Mouse (Mus musculus): ENCODE measurements around the gene Srbd1. TPM values are rescaled to one million over a fixed set of nuclear protein-coding genes. Genes with fewer than 3 reads are reported as not detected.
A peak's percentile ranks its signal among the peaks of the same experiment; 100 is the strongest.

The Srbd1 gene
- polyA plus RNA-seq (2012; rRNA removed), result 5.9 and 7.7 TPM in 2 replicates

DNA sequence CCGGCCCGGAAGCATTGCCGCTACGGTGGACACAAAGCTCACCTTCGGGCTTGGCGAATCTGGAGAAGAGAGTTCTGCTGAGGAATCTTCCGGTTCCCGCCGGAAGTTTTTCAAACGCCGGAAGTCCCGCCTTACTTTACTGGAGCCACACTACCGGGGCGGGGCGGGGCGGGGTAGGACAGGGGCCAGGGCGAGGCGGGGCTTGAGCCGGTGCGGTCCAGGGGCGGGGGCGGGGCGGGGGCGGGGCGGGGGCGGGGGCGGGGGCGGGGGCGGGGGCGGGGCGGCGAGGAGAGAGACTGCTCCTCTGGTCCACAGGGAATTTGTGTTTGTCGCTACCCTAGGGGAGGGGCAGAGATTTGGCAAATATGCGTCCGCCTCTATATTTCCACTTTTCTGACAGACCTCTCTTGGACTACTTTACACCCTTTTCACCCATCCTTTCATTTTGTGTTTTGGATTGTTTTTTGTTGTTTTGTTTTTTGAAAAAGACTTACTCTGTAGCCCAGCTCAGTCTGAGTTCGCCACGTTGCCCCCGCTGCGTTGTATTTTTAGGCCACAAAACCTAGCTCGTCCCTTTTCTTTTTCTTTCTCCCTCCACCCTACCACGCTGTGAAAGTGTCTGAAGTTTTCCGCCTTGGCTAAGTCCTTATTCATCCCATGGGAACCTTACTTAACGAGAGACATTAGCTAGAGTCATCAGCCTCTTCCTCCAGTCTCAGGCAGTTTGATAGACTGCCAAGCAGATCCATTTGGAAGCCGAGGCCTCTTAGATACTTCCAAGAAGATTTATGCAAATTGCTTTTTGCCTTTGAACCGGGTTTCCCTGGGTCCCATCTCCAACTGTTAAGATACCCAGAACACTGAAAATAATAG, at the start of gene Srbd1:
Gene Srbd1, minus strand, starts transcription at position 97 of the 873 bp plus-strand sequence.
- DNase-seq (ENCODE audit: low spot score), result peak; percentile 72

- no peak for DNase-seq (ENCODE audit: low spot score)
These were observed 49.0 kb upstream of the Srbd1 start for GRCm38 (mm10) chr17:86193979-86194378.

DNA sequence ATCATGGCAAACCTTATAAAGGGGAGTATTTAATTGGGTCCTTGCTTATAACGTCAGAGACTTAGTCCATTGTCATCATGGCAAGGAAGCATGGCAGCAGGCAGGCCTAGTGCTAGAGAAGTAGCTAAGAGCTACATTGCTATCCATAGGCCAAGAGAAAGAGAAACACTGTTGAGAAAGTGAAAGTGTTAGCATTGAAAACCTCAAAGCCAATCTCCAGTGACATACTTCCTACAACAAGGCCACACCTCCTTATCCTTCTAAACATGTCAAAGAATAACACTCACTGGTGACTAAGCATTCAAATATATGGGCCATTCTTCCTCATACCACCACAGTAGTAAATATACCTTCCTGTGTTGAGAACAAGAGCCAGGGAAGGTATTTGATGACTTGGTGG, 42.8 kb upstream of the Srbd1 start:
- DNase-seq (ENCODE audit: low spot score), result no peak

DNA sequence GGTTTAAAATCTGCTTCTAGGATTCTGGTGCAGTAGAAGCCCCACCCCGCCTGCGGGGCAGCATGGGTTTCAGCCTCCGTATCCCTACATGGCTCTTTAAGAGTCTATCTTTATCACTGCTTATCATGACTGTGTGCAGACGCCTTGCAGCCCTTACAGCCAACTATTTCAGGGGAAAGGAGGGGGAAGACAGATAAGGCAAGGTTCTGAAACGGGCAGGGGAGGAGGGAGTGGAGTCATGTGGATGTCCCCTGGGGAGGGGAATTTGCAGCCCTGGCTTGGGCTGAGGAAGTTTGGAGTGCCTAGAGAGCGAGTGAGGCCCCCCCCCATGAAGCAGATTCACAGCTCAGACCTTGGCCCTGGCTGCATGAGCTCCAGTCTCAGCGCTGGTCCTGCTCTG, 40.6 kb upstream of the Srbd1 start:
- no peak for DNase-seq (ENCODE audit: low spot score)

GRCm38 (mm10) chr17:86184552-86185209, 39.7 kb upstream of the Srbd1 start:
- DNase-seq (ENCODE audit: low spot score), result no peak

- DNase-seq (ENCODE audit: low spot score), result no peak
These were observed 38.8 kb upstream of the Srbd1 start for GRCm38 (mm10) chr17:86183788-86184187.

- DNase-seq (ENCODE audit: low spot score), result no peak
These were observed 31.7 kb upstream of the Srbd1 start for GRCm38 (mm10) chr17:86176722-86177121.

DNA sequence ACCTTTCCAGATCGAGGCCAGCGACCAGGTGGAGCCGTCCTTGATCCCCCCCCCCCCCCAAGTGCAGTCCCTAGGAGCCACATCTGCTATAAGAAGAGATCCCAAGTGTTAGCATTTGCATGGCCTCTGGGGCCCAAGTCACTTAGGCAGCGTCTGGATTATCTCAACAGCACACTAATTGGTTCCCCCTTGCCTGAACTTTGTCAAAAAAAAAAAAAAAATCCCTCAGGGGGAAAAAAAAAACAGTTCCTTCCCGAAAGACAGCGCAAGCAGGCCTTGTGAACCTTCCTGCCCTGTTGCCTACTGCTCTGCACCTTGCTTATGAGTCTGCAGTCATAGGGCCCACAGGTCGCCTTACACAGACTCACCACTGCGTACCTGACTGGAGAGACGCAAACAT, 30.5 kb upstream of the Srbd1 start:
- DNase-seq (ENCODE audit: low spot score), result no peak

GRCm38 (mm10) chr17:86170164-86170958, 25.4 kb upstream of the Srbd1 start:
- DNase-seq (ENCODE audit: low spot score), result no peak

- no peak for DNase-seq (ENCODE audit: low spot score)
These were observed 24.1 kb upstream of the Srbd1 start for GRCm38 (mm10) chr17:86169092-86169491.

- DNase-seq (ENCODE audit: low spot score), result peak; percentile 43
These were observed 23.4 kb upstream of the Srbd1 start for GRCm38 (mm10) chr17:86168231-86168981.

- DNase-seq (ENCODE audit: low spot score), result peak; percentile 75
These were observed 22.6 kb upstream of the Srbd1 start, which contains the start of gene Prkce for GRCm38 (mm10) chr17:86167320-86168230. TSS of gene Prkce (plus strand) at chr17:86167785.

DNA sequence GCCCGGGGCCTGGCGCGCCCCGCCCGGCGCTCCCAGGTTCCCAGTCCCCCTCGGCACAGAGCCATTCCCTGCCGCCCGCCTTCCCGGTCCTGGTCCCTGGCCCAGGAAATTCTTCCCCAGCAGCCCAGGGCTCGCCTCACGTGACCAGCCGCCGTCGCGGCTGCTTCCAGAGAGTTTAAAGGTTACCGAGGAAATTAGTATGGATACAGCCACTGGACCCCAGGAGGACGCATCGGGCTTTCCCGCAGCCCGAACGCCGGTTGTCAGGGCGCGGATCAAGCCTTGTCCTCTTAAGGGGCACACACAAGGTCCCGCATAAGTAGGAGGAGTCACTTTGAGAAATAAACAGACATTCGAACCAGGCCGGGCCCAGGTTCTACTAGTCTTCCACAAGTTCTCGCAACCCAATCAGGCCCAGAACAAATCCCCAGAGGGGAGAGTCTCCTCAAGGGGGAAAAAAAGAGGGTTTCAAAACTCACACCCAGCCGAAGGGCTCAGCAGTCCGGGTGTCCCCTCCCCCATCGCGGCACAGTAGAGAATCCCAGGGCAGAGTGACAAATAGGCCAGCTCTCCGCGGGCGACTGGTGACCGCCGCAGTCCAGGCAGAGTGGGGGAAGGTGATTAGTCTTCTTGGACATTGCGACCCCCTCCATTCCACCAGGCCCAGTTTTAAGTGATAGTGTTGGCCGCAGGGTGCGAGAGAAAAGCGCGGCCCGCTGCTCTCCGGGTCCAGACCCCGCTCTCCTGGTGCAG, 21.8 kb upstream of the Srbd1 start:
- peak; percentile 78 for DNase-seq (ENCODE audit: low spot score)

- DNase-seq (ENCODE audit: low spot score), result no peak
These were observed 21.1 kb upstream of the Srbd1 start for GRCm38 (mm10) chr17:86166051-86166566.

DNA sequence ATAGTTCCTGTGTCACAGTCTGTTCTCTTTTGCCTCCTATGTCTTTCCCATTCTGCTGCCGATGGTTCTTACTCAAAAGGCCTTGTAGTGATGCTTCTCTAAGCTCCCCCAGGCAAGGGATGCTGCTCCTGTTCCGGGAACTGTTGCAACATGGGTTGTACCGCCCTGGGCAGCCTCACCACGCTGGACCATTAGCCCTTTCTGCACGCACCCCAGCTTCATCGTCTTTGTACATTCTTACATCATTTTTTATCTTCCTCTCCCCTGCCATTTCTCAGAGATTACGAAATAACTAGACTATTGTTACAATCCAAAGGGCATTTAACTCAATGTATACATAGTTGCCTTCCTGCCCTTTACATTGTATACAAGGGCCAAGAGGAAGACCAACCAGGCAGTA, 19.4 kb upstream of the Srbd1 start:
- no peak for DNase-seq (ENCODE audit: low spot score)

DNA sequence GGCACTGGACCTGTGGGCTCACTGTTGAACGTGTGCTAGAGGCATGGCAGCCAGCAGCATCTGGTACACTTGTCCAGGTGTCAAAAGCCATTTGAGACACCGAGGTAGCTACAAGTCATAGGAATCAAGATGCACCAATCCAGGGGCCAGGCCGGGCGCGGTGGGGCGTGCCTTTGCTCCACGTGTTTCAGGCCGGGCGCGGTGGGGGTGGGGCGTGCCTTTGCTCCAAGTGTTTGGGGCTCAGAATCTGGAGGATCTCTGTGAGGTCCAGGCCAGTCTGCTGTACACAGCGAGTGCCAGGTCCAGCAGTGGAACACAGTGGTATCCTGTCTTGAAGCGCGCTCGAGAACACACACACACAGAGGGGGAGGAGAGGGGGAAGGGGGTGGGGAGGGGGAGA, 17.7 kb upstream of the Srbd1 start:
- DNase-seq (ENCODE audit: low spot score), result no peak

- no peak for DNase-seq (ENCODE audit: low spot score)
These were observed 12.0 kb upstream of the Srbd1 start for GRCm38 (mm10) chr17:86156999-86157398.

GRCm38 (mm10) chr17:86150867-86151348, 5.9 kb upstream of the Srbd1 start:
- no peak for DNase-seq (ENCODE audit: low spot score)

DNA sequence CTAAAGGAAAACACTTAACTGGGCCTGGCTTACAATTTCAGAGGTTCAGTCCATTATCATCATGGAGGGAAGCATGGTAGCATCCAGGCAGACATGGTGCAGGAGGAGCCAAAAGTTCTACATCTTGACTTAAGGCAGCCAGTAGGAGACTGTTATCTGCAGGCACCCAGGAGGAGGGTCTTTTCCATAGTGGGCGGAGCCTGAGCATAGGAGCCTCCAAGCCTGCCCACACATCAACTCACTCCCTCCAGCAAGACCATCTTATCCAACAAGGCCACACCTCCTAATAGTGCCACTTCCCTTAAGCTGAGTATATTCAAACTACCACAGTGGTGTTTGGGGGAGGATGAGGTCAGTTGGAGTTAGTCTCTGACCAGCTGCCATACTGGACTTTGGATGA, 4.8 kb upstream of the Srbd1 start:
- no peak for DNase-seq (ENCODE audit: low spot score)

Data from urinary bladder, adult 2 months (tissue).